Mouse (Mus musculus): ENCODE measurements around the gene Rnf144a. TPM values are rescaled to one million over a fixed set of nuclear protein-coding genes. Genes with fewer than 3 reads are reported as not detected.
"Not testable (repeated sequence)": the region's sequence is repeated elsewhere in the genome, so short reads cannot be mapped to it uniquely, and the experiment has no call there.

The Rnf144a gene
- total RNA-seq, 2 experiments from 2014 or later = 33.6 to 39.6 TPM

DNA sequence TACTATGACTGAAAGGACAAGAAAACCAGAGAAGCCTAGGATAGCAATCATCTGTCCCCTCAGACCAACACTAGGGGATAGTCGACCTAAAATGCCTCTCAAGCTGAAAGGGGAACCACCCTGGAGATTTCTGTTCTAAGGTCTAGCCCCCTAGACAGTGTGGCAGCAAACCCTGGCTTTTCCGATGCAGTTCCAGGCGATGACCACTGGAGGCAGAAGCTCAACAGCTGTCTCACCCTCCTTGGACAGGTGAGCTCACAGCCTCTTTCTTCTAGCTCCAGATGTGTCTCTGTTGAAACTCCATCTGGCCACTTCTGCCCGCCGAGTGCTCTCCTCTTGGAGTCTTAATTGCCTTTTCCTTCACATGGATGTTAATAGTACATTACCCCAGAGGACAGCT lies 100.1 kb downstream of the Rnf144a start:
- DNase-seq = peak; percentile 59

DNA sequence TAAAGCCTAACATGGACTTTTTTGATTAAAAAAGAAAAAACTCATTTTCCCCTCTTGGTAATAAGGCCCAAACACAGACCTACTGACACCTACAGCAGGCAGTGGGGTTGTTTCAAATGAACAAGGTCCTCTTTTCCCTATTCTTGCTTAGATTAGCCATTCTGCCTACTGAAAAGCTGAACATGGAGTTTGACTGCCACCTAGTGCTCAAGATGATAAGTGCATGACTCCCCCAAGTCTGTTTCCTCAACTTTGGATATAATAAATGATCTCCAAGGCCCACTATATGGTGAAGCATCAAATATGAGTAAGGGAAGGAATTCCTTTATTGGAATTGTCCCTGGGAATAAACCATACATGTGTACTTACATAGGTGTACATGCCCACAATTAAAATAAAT lies 103.5 kb downstream of the Rnf144a start:
- peak; percentile 69 for DNase-seq

DNA sequence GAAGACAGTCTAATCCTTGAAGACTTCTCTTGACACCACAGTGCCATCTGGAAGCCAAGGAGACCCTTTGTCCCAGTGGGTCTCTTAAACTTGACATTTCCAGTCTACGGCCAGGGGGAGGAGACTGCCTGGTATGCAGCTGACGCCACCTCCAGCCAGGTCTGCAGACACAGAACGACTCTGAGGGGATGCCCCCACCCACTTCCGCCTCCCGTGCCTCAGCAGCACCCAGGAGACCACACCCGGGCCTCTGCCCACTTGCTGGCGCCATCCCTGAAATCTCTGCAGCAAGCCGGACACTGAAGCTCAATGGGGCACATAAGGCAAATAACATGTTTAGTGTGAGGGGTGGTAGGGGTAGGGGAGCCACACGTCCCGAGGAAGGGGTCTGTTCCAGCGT lies 104.8 kb downstream of the Rnf144a start:
- DNase-seq = no peak

DNA sequence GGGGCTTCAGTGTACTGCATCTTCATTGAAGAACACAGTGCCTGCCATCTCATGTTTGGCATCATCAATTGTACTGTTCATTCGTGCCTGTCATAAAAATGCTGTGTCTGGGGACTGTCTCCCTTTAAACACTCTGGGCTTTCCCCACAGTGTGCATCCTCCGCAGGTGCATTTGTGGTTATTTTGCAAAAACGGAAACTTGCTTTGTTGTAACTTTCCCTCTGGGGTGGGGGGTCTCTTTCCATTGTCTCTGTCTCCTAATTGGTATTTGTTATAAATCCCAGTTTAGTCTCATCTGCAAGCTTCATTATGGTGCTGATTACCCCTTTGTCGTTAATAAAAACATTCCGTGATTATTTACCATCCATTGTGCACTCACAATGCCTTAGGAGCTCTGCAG lies 112.2 kb downstream of the Rnf144a start:
- no peak for DNase-seq

DNA sequence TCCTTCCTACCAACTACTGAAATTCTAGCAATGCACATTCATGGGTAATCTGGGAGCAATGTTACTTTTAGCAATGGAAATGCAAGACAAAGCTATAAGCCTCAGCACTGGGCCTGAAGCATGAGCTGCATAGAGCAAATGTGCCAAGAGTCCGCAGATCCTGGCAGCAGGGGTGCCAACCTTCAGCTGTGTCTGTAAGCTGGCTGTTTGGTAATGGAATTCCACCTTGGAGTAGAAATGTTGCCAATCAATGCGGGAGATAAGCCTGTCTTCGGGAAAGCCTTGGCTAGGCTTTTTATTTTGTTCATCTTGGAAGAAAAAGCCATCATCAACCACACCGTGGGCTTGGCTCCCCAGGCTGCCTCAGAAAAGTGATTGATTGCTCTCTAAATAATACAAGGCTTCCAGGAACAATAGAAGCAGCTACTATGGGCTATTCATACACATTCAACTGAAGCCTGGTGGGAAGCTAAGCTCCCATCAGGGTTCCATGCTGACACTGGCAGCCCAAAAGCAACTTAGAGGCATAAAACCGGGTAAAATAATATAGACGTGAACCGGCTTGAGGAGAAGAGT lies 115.5 kb downstream of the Rnf144a start:
- DNase-seq = no peak

DNA sequence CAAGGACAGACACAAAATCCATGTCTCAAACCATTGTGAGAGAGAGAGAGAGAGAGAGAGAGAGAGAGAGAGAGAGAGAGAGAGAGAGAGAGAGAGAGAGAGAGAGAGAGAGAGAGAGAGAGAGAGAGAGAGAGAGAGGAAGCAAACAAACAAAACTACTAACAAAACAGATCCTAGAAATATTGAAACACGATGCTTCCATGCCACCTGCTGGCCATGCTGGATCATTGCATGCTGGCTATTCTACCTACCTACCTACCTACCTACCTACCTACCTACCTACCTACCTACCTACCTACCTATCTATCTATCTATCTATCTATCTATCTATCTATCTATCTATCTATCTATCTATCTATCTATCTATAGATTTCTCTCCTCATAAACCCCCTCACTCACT lies 119.1 kb downstream of the Rnf144a start:
- DNase-seq = not testable (repeated sequence)

DNA sequence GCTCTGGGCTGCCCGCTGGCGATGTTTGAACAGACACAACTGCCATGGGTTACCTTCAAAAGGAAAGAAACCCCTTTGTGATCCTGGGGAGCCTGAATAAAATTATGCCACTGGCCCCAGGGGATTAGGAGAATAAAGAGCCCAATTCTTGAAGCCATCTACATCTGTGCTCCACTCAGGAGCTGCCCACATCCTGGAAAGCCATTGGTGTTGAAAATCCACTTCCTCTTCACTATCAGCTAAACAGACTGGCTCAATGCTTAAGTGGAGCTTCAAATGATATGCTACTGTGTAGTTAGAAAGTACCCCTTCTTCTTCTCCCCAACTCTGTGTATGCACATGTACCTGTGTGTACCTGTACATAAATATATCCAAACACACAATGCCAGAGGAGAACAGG lies 125.9 kb downstream of the Rnf144a start:
- no peak for DNase-seq

DNA sequence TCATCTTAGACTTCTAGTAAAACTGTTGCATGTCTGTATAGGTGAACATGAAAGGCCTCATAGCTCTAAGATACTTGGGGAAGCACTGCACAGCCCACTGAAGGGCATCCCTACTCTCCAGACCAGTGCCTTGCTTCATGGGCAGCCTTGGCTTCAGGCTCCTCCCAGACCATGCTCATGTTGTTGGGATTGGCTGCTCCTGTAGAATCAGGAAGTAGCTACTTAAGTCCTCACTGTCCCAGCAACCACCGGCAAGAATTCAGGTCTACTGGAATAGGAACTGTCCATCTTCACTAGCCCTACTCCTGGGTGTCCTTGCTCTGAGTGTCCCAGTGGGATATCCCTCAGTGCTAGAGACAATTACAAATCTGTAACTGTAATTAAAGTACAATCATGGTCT lies 126.7 kb downstream of the Rnf144a start:
- DNase-seq = no peak

DNA sequence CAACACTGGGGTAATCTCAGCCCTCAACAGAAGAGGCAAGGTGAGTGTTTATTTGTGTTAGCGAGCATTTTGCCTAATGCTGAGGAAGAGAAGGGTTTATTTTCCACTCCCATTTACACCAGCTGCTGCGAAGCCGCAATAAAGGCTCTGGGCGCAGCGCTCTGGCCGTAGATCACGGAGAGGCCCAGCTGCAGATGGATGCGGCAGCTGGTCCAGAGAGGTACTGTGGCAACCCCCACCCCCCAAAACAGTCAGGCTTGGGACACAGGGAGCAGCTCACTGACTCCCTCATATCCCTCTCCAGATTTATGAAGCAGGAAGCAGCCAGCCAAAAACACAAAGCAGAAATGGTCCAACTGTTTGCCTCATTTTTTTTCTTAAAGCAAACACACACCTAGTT lies 129.1 kb downstream of the Rnf144a start:
- DNase-seq = no peak

DNA sequence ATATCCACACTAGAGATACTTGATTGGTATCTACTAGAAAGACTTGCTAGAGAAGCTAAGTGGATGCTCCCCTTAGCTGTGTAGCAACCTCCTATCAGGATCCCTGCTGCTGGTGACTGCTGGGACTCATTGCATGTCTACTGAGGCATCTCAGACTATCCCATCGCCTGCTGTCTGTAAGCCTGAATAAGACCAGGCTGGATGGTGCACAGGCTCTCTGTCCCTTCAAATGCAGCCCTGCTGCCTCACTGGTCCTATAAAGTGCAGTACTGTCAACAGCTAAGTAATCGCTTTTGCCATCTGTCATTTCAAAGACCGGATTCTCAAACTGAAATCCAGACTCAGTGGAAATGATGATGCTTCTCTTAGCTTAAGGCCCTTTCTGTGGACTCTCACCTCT lies 129.6 kb downstream of the Rnf144a start:
- DNase-seq = no peak

DNA sequence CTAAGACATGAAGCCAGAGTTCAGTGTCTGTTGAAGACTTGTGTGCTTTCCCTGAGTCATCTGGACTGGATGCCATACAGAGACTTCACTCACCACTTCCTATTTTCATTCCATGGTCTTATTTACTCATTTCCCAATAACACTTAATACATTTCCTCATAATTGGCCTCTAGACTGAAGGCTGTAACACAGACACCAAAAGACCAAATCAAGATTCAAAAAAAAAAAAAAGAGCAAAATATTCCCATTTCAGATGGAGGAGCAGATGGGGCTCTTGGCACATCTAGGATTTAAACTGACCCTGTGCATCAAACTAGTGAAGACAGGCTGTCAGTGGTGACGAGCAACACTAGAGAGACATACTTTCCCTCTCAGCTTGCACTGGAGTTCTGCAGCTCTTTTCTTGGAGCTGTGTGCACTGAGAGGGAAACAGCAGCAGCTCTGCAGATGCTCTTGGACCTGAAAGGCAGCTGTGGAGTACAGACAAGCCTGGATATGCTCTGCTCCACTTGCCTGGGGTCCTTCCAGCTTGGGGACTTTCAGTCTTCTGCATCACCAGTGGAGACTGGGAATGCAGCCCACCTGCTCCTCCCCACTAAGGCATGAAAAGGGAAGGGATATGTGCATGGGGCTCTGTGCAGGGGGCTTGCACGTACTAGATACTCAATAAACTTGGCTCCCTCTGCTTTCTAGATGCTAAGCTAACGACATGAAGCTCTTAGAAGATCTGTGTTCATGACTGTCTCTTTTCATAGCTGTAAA lies 134.2 kb downstream of the Rnf144a start:
- peak; percentile 10 for DNase-seq

DNA sequence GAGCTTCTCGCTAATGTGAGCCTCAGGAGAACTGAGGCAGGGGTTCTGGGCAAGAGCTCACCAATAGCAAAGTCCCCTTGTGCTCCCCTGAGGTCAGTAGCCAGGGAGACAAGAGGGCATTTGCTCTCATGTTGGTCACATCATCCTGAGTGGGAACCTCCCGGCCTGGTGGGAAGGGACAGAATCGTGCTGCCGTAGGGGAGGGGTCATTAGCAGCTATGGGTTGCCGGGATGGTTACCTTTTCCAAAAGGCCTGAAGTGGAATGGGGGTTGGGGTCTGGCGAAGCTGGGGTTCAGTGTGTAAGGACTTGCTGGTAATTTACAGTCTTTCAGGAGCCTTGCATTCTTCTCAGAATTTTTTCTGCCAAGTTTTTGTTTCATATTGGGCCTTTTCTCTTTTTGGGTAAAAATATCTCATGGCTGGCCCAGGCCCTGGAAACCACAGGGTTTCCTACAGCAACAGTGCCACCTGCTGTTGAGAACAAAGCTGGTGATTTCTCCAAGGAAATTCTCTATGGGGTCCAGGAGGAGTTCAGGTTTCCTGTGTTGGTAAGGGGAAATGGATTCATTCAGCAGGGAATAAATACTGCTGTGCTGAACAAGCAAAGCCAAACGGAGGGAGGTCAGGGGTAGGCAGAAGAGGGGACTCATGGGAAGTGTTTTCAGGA lies 137.9 kb downstream of the Rnf144a start:
- DNase-seq = peak; percentile 71

DNA sequence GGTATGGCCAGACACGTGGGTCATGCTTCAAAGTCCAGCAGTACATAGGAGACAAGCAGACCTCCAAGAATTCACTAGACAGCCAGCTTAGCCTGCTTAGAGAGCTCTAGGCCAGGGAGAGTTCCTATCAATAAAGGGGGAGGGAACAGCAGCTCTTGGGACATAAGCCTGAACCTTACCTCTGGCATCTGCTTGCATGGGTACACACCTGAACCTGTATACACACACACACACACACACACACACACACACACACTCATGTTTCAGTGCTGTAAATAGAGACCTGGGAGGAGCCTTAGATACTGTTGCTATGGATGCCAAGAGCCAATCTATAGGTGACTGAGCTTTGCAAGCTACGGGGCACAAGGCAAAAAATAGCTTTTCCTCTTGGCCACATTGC lies 138.5 kb downstream of the Rnf144a start:
- no peak for DNase-seq

Small RNA genes lying within 50 kb of the gene (microRNA-seq; reads per million reads assigned to microRNA genes)
- 5.9 to 7.4 reads per million in 2 experiments for gene Mir6538

Other genes starting within 250 kb of the Rnf144a start
- 1 to 10 TPM; 4.3 to 8.2 TPM for gene Rsad2, start 41.2 kb upstream of the Rnf144a start, total RNA-seq (2021)
- gene Cmpk2, start 54.0 kb upstream of the Rnf144a start, total RNA-seq (2021) = 1 to 10 TPM; 4.0 to 4.2 TPM